In the genomic region with DNA sequence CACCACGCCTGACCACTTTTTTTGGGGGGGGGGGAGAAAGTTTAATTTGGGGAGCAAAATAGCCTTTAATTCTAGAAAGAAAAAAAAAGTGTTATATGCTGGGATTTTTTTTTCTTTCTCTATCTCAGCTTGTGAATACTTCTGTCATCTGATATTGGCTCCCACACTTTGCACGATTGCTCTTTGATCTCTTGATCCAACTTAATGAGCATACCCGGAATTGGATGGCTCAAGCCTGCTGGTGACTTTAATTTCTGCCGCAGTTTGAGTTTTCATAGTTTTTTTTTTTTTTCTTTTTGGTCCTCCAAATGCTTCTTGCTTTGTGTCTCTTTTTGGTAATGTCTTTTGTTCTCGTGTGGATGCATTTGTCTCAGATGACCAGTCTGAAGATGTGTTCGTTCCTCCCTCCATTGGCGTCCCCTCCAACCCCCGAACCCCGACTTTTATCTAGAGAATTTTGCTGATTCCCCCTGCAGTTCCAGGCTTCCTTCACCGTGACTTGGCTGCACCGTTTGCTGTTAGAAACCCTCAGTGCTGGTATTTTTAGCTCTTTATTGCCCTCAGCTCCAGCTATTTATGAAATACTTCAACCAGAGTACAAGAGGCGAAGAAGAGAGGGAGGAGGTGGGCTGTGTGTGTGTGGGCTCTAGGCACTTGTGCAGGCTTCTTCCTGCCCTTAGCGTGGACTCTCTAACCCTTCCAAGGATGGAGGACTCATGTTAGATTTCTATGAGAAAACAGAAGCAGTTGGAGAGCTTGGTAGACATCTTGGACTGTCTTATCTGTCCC, we compare ENCODE assay signal across 13 mouse cellular contexts. TPM values are rescaled to one million over a fixed set of nuclear protein-coding genes. Genes with fewer than 3 reads are reported as not detected.
DNase-seq lines count a peak whose midpoint lies in the region; ATAC-seq and TF ChIP-seq lines count a peak whose summit lies in the region.
"Had no signal": no experiment of that assay in that cellular context is flagged by ENCODE, and none has a peak within 500 bp of the region (broad histone marks: within the 10 kb centered on the region; RNA-seq: fewer than 3 reads in every experiment).

No protein-coding gene starts in this region.

- no peaks in the 10 kb centered on the region for H3K36me3 ChIP-seq in hindbrain, embryonic 15.5 days
- no peaks in the 10 kb centered on the region for H3K36me3 ChIP-seq in hindbrain, embryonic 11.5 days (ENCODE audit: control insufficient read depth, insufficient read depth, low read length)
- no peaks in the 10 kb centered on the region for H3K36me3 ChIP-seq in lung, embryonic 16.5 days (ENCODE audit: control insufficient read depth, insufficient read depth, low read length)
- no peaks in the 10 kb centered on the region for H3K36me3 ChIP-seq in intestine, embryonic 16.5 days (ENCODE audit: control insufficient read depth, insufficient read depth, low read length)
- H3K36me3 ChIP-seq in stomach, embryonic 16.5 days (ENCODE audit: control insufficient read depth, insufficient read depth, low read length) = no peaks in the 10 kb centered on the region
- H3K36me3 ChIP-seq in forebrain, embryonic 12.5 days (replicated peaks) = no peaks in the 10 kb centered on the region
- H3K36me3 ChIP-seq: forebrain, embryonic 15.5 days; hindbrain, embryonic 12.5 days had no signal

- 50% methylated on average over 13 of the region's 13 CpGs for WGBS in hindbrain, embryonic 15.5 days
- WGBS in hindbrain, embryonic 11.5 days = 66% methylated on average over 13 of the region's 13 CpGs
- WGBS in lung, embryonic 16.5 days = 33% methylated on average over 13 of the region's 13 CpGs
- 44% methylated on average over 13 of the region's 13 CpGs for WGBS in lung, adult 2 months
- WGBS in intestine, embryonic 16.5 days = 32% methylated on average over 13 of the region's 13 CpGs
- WGBS in stomach, embryonic 16.5 days = 47% methylated on average over 13 of the region's 13 CpGs
- 67% methylated on average over 13 of the region's 13 CpGs for WGBS in forebrain, embryonic 12.5 days

- no peaks in the 10 kb centered on the region for H3K9me3 ChIP-seq in hindbrain, embryonic 15.5 days
- no peaks in the 10 kb centered on the region for H3K9me3 ChIP-seq in hindbrain, embryonic 11.5 days (ENCODE audit: control insufficient read depth, low read length)
- H3K9me3 ChIP-seq in lung, embryonic 16.5 days (ENCODE audit: control insufficient read depth, low read length) = no peaks in the 10 kb centered on the region
- no peaks in the 10 kb centered on the region for H3K9me3 ChIP-seq in intestine, embryonic 16.5 days (ENCODE audit: control insufficient read depth, low read length)
- no peaks in the 10 kb centered on the region for H3K9me3 ChIP-seq in stomach, embryonic 16.5 days (replicated peaks; ENCODE audit: control insufficient read depth, low read length)
- H3K9me3 ChIP-seq in forebrain, embryonic 12.5 days = no peaks in the 10 kb centered on the region
- H3K9me3 ChIP-seq: forebrain, embryonic 15.5 days; hindbrain, embryonic 12.5 days had no signal

- no peak overlapping the region for H3K9ac ChIP-seq in hindbrain, embryonic 15.5 days
- no peak overlapping the region for H3K9ac ChIP-seq in hindbrain, embryonic 11.5 days (ENCODE audit: low read depth, low read length)
- H3K9ac ChIP-seq in lung, embryonic 16.5 days (ENCODE audit: low read length) = no peak overlapping the region
- peak overlapping the region; percentile 40 for H3K9ac ChIP-seq in intestine, embryonic 16.5 days (ENCODE audit: low read depth, low read length)
- H3K9ac ChIP-seq in stomach, embryonic 16.5 days (ENCODE audit: low read length) = no peak overlapping the region
- H3K9ac ChIP-seq in forebrain, embryonic 12.5 days = no peak overlapping the region
- H3K9ac ChIP-seq: forebrain, embryonic 15.5 days; hindbrain, embryonic 12.5 days had no signal

- TF ChIP-seq CTCF in lung, adult 2 months (IDR thresholded peaks at IDR 0.05; ENCODE audit: insufficient read depth, low read length) = no peak

- ATAC-seq in hindbrain, embryonic 15.5 days (ENCODE audit: low FRiP score, low read depth) = no peak
- no peak for ATAC-seq in hindbrain, embryonic 11.5 days (ENCODE audit: low FRiP score)
- peak; percentile 73 for ATAC-seq in lung, embryonic 16.5 days (ENCODE audit: low read depth)
- ATAC-seq in intestine, embryonic 16.5 days = no peak
- no peak for ATAC-seq in stomach, embryonic 16.5 days (ENCODE audit: insufficient read depth, low FRiP score)
- no peak for ATAC-seq in forebrain, embryonic 12.5 days (ENCODE audit: low FRiP score)
- ATAC-seq: forebrain, embryonic 15.5 days had no signal

- peaks cover 15% of the 10 kb centered on the region for H3K4me1 ChIP-seq in hindbrain, embryonic 15.5 days (replicated peaks)
- no peaks in the 10 kb centered on the region for H3K4me1 ChIP-seq in hindbrain, embryonic 11.5 days (replicated peaks; ENCODE audit: control insufficient read depth, insufficient read depth, low read length)
- peaks cover 40% of the 10 kb centered on the region for H3K4me1 ChIP-seq in lung, embryonic 16.5 days (replicated peaks; ENCODE audit: control insufficient read depth, insufficient read depth, low read length)
- peaks cover 18% of the 10 kb centered on the region for H3K4me1 ChIP-seq in lung, adult 2 months (ENCODE audit: control insufficient read depth, insufficient read depth, low read length)
- H3K4me1 ChIP-seq in intestine, embryonic 16.5 days (ENCODE audit: control insufficient read depth, insufficient read depth, low read length) = peaks cover 40% of the 10 kb centered on the region
- H3K4me1 ChIP-seq in stomach, embryonic 16.5 days (ENCODE audit: control insufficient read depth, insufficient read depth, low read length) = peaks cover 34% of the 10 kb centered on the region
- H3K4me1 ChIP-seq in forebrain, embryonic 12.5 days = 0 out of 2 replicates have a peak, but pooled peaks cover 6% of the 10 kb centered on the region
- H3K4me1 ChIP-seq: forebrain, embryonic 15.5 days had no signal

- no peak for TF ChIP-seq POLR2A in lung, adult 2 months (IDR thresholded peaks at IDR 0.05; ENCODE audit: borderline replicate concordance, extremely low read depth, low read depth, low read length)

- H3K4me3 ChIP-seq in hindbrain, embryonic 15.5 days = no peak overlapping the region
- no peak overlapping the region for H3K4me3 ChIP-seq in hindbrain, embryonic 11.5 days (ENCODE audit: low read depth, low read length)
- no peak overlapping the region for H3K4me3 ChIP-seq in lung, embryonic 16.5 days (ENCODE audit: low read length)
- no peak overlapping the region for H3K4me3 ChIP-seq in lung, adult 2 months (replicated peaks; ENCODE audit: extremely low read depth, low read depth, low read length)
- no peak overlapping the region for H3K4me3 ChIP-seq in intestine, embryonic 16.5 days (ENCODE audit: low read length)
- H3K4me3 ChIP-seq in stomach, embryonic 16.5 days (replicated peaks; ENCODE audit: low read length) = no peak overlapping the region
- H3K4me3 ChIP-seq in forebrain, embryonic 12.5 days (replicated peaks) = no peak overlapping the region
- H3K4me3 ChIP-seq: forebrain, embryonic 15.5 days; hindbrain, embryonic 12.5 days had no signal

- DNase-seq in hindbrain, embryonic 11.5 days (ENCODE audit: low spot score) = no peak
- DNase-seq in lung, adult 2 months = no peak
- no peak for DNase-seq in spleen, postnatal 4 days (ENCODE audit: low spot score in 2 of 2)
- DNase-seq: embryo, embryonic 11 days; right cerebral cortex, postnatal 14 days had no signal

- H3K4me2 ChIP-seq in hindbrain, embryonic 15.5 days = no peak overlapping the region
- no peak overlapping the region for H3K4me2 ChIP-seq in hindbrain, embryonic 11.5 days (replicated peaks; ENCODE audit: low read depth, low read length)
- 0 out of 2 replicates have a peak overlapping the region, but pooled peaks have one; percentile 9 for H3K4me2 ChIP-seq in lung, embryonic 16.5 days (ENCODE audit: low read depth, low read length)
- H3K4me2 ChIP-seq in intestine, embryonic 16.5 days (ENCODE audit: low read depth, low read length) = peak overlapping the region; percentile 25; the same call in 1 of the 2 replicates
- H3K4me2 ChIP-seq in stomach, embryonic 16.5 days (ENCODE audit: low read depth, low read length) = no peak overlapping the region; the same call in 1 of the 2 replicates
- H3K4me2 ChIP-seq in forebrain, embryonic 12.5 days = no peak overlapping the region
- H3K4me2 ChIP-seq: forebrain, embryonic 15.5 days; hindbrain, embryonic 12.5 days had no signal

- no peaks in the 10 kb centered on the region for H3K27me3 ChIP-seq in hindbrain, embryonic 15.5 days
- H3K27me3 ChIP-seq in hindbrain, embryonic 11.5 days (ENCODE audit: control insufficient read depth, insufficient read depth, low read length) = no peaks in the 10 kb centered on the region
- no peaks in the 10 kb centered on the region for H3K27me3 ChIP-seq in lung, embryonic 16.5 days (ENCODE audit: control insufficient read depth, insufficient read depth, low read depth, low read length)
- no peaks in the 10 kb centered on the region for H3K27me3 ChIP-seq in intestine, embryonic 16.5 days (replicated peaks; ENCODE audit: control insufficient read depth, insufficient read depth, low read length)
- no peaks in the 10 kb centered on the region for H3K27me3 ChIP-seq in stomach, embryonic 16.5 days (ENCODE audit: control insufficient read depth, insufficient read depth, low read length)
- no peaks in the 10 kb centered on the region for H3K27me3 ChIP-seq in forebrain, embryonic 12.5 days
- H3K27me3 ChIP-seq: CH12.LX; forebrain, embryonic 15.5 days; hindbrain, embryonic 12.5 days had no signal

- 0 out of 2 replicates have a peak overlapping the region, but pooled peaks have one; percentile 27 for H3K27ac ChIP-seq in hindbrain, embryonic 15.5 days (replicated peaks)
- no peak overlapping the region for H3K27ac ChIP-seq in hindbrain, embryonic 11.5 days (ENCODE audit: low read depth, low read length)
- peak overlapping the region; percentile 85 for H3K27ac ChIP-seq in lung, embryonic 16.5 days (ENCODE audit: low read length)
- H3K27ac ChIP-seq in intestine, embryonic 16.5 days (ENCODE audit: low read length) = peak overlapping the region; percentile 82
- peak overlapping the region; percentile 83 for H3K27ac ChIP-seq in stomach, embryonic 16.5 days (ENCODE audit: low read length)
- H3K27ac ChIP-seq in forebrain, embryonic 12.5 days = no peak overlapping the region
- H3K27ac ChIP-seq: forebrain, embryonic 15.5 days; hindbrain, embryonic 12.5 days had no signal

RNA-seq across cellular contexts. Expression of a gene that starts 46.2 kb away (rescaled TPM):
- 28.6 and 30.1 TPM in 2 replicates for polyA plus RNA-seq in hindbrain, embryonic 15.5 days (2015; fragmentation: Nextera tagmentation; extraction: Ambion mirVana)
- polyA plus RNA-seq in hindbrain, embryonic 11.5 days (2014; fragmentation: Nextera tagmentation; extraction: Ambion mirVana) = 33.5 and 37.2 TPM in 2 replicates
- polyA plus RNA-seq in lung, embryonic 16.5 days (2015; fragmentation: Nextera tagmentation; extraction: Ambion mirVana) = 50.8 and 53.2 TPM in 2 replicates
- 47.6 and 63.1 TPM in 2 replicates for polyA plus RNA-seq in lung, adult 2 months (2012; rRNA removed)
- 51.5 and 63.1 TPM in 2 replicates for polyA plus RNA-seq in intestine, embryonic 16.5 days (2015; fragmentation: Nextera tagmentation; extraction: Ambion mirVana)
- polyA plus RNA-seq in stomach, embryonic 16.5 days (2015; fragmentation: Nextera tagmentation; extraction: Ambion mirVana) = 41.8 and 44.9 TPM in 2 replicates
- polyA plus RNA-seq in forebrain, embryonic 12.5 days (2016; fragmentation: Nextera tagmentation; extraction: Ambion mirVana) = 34.6 and 36.3 TPM in 2 replicates

Comparison
In these comparisons a context has a peak if more than half of its experiments do, and no peak if none do; other contexts are left out.
1. H3K27ac ChIP-seq: peak in hindbrain, embryonic 15.5 days (single experiment), lung, embryonic 16.5 days (single experiment), intestine, embryonic 16.5 days (single experiment) and stomach, embryonic 16.5 days (single experiment); none in hindbrain, embryonic 11.5 days (single experiment) and forebrain, embryonic 12.5 days (single experiment).
2. H3K4me2 ChIP-seq: peak in lung, embryonic 16.5 days (single experiment) and intestine, embryonic 16.5 days (single experiment); none in hindbrain, embryonic 15.5 days (single experiment), hindbrain, embryonic 11.5 days (single experiment), stomach, embryonic 16.5 days (single experiment) and forebrain, embryonic 12.5 days (single experiment).